Mouse (Mus musculus) neural tube, embryonic 13.5 days (tissue): Measurements from ENCODE around the gene Mrpl33. TPM values are rescaled to one million over a fixed set of nuclear protein-coding genes. Genes with fewer than 3 reads are reported as not detected.

Experiments
- ATAC-seq: fragments of 200-750 bp; cut with Nextera tagmentation; 2 replicates; pipeline ENCODE4 v1.8.0; 2017; ENCODE audit warnings: low read depth, mild to moderate bottlenecking, moderate TSS enrichment, moderate library complexity
- H3K27ac ChIP-seq: fragments of 300-500 bp; sonication (generic); replicated peaks from 2 replicates; pipeline ENCODE4 v1.5.1; 2015; ENCODE audit warnings: moderate library complexity, mild to moderate bottlenecking, inconsistent platforms
- H3K27me3 ChIP-seq: fragments of 300-500 bp; sonication (generic); 2 replicates; pipeline ENCODE4 v1.6.1; 2015; ENCODE audit warnings: mild to moderate bottlenecking, inconsistent platforms
- H3K36me3 ChIP-seq: fragments of 300-500 bp; sonication (generic); 2 replicates; pipeline ENCODE4 v1.6.1; 2015; ENCODE audit warnings: mild to moderate bottlenecking, inconsistent platforms
- H3K4me1 ChIP-seq: fragments of 300-500 bp; sonication (generic); replicated peaks from 2 replicates; pipeline ENCODE4 v1.6.1; 2015; ENCODE audit warnings: inconsistent platforms
- H3K4me2 ChIP-seq: fragments of 300-500 bp; sonication (generic); 2 replicates; pipeline ENCODE4 v1.6.1; 2015; ENCODE audit warnings: inconsistent platforms, mild to moderate bottlenecking, moderate library complexity
- H3K4me3 ChIP-seq: fragments of 300-500 bp; sonication (generic); 2 replicates; pipeline ENCODE4 v1.5.1; 2015; ENCODE audit warnings: mild to moderate bottlenecking, inconsistent platforms
- H3K9ac ChIP-seq: fragments of 300-500 bp; sonication (generic); 2 replicates; pipeline ENCODE4 v1.6.1; 2015; ENCODE audit warnings: moderate library complexity, mild to moderate bottlenecking, inconsistent platforms
- H3K9me3 ChIP-seq: fragments of 300-500 bp; sonication (generic); 2 replicates; pipeline ENCODE4 v1.6.1; 2016; ENCODE audit warnings: inconsistent platforms
- WGBS: fragments of 180-500 bp; shearing (Covaris S2); methylation state at CpG from one replicate; pipeline ENCODE4 v1.1.7; 2015; 5-methylcytosine and 5-hydroxymethylcytosine counted together
- polyA plus RNA-seq: library from polyadenylated mRNA; unstranded; fragments of >200 nt; fragmentation: Nextera tagmentation; extraction: Ambion mirVana; gene quantifications from 2 replicates; pipeline ENCODE4 v1.2.1, GENCODE M21; 2015

Gene Mrpl33
- polyA plus RNA-seq, 1 experiment from 2014 or later, result 201 TPM

DNA sequence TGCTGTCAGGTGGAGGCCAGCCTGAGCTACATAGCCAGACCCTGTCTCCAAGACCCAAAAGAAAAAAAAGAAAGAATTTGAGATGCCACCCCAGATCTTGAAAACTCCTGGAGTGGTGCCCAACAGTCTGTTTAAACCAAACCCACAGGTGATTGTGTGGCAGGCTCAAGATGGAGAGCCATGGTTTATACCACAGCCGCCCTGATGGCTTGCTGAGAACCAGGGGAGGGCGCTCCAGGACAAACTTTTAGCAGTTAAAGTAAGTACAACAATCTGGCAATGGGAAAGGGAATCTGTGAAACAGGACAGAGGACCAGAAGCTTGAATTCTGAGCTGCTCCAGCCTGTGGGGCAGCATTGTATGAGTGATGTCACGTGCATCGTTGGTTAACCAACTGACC, 1.8 kb downstream of the Mrpl33 start:
- WGBS, result 63% methylated on average over 4 of the region's 4 CpGs
- ATAC-seq, result no peak
- Histone ChIP-seq H3K4me2 (no peak overlapping the region), H3K36me3 (no peaks in the 10 kb centered on the region), H3K4me3 (no peak overlapping the region), H3K9ac (no peak overlapping the region), H3K9me3 (no peaks in the 10 kb centered on the region), H3K27ac (no peak overlapping the region), H3K27me3 (peaks cover 10% of the 10 kb centered on the region; the same call in 1 of the 2 replicates), H3K4me1 (peaks cover 14% of the 10 kb centered on the region; the same call in 1 of the 2 replicates)

DNA sequence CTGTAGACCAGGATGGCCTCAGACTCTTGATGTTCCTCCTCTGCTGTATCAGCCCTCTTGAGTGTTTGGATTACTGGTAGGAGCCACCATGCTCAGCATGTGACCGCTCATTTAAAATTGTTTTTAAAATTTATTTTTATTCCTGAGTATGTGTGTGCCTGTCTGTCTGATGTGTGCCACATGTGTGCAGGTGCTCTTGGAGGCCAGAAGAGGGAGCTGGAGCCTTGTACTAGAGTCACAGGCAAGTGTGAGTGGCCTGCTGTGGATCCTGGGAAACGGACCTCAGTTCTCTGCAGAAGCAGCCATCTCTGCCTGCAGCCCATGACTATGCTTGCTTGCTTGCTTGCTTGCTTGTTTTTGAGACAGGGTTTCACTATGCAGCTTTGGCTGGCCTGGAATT, 2.4 kb downstream of the Mrpl33 start:
- ATAC-seq, result no peak
- H3K27me3 ChIP-seq, result peaks cover 10% of the 10 kb centered on the region; the same call in 1 of the 2 replicates
- 87% methylated on average over 2 of the region's 2 CpGs for WGBS

DNA sequence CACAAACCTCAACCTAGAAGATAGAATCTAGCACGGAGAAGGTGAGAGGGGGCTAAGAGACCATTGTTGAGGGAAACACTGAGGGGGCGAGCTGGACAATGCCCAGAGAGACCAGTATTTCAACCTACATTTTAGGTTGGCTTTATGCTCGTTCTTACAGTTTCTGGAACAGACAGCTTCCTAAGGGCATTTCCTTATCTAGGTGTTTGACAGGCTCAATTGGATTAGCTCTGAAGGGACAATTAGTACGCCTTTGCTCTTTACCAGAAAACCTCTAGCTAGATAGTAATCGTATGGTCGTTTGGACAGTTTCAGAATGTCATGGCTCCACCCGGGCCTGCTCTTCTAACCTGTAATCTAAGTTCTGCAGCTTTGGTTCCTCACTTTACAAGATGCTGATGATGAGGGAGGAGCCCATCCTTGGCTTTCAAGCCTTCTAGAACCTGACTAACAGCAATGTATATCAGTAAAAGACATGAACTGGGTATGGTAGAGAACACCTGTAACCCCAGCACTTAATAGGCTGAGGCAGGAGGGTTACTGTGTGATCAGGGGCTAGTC, 4.5 kb downstream of the Mrpl33 start:
- no peaks in the 10 kb centered on the region for H3K9me3 ChIP-seq
- H3K4me1 ChIP-seq, result peaks cover 9% of the 10 kb centered on the region; the same call in 1 of the 2 replicates
- no peak overlapping the region for H3K9ac ChIP-seq
- ATAC-seq, result no peak
- H3K4me2 ChIP-seq, result no peak overlapping the region
- no peak overlapping the region for H3K4me3 ChIP-seq
- 0 out of 2 replicates have a peak, but pooled peaks cover 10% of the 10 kb centered on the region for H3K27me3 ChIP-seq
- H3K27ac ChIP-seq, result no peak overlapping the region
- 91% methylated on average over 7 of the region's 7 CpGs for WGBS
- no peaks in the 10 kb centered on the region for H3K36me3 ChIP-seq

More for the DNA sequence above, 2.4 kb downstream of the Mrpl33 start:
- Histone ChIP-seq H3K4me1 (peaks cover 14% of the 10 kb centered on the region; the same call in 1 of the 2 replicates), H3K9me3 (no peaks in the 10 kb centered on the region), H3K4me3 (no peak overlapping the region), H3K9ac (no peak overlapping the region), H3K4me2 (no peak overlapping the region), H3K27ac (no peak overlapping the region), H3K36me3 (no peaks in the 10 kb centered on the region)

DNA sequence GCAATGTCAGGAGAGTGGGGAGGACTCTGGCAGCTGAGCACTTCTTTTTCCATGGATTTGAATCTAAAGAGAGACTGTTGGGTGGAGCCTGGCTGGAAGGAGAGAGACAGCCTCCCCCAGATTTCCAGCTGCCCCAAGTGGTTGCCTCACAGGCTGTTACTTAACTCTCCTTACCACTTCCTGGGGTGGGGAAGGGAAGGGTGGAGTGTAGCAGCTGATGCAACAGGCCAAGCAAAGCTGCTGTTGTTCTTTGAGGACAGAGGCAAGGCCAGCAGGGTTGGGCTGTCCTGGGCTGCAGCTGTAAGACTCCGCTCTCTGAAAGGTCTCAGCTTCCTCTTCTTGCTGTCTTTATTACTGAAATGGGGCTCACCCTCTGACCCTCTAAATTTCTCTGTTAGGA, 5.6 kb downstream of the Mrpl33 start:
- 80% methylated on average over 1 of the region's 1 CpGs for WGBS
- Histone ChIP-seq H3K9me3 (no peaks in the 10 kb centered on the region), H3K4me1 (no peaks in the 10 kb centered on the region), H3K36me3 (no peaks in the 10 kb centered on the region), H3K27me3 (0 out of 2 replicates have a peak, but pooled peaks cover 7% of the 10 kb centered on the region), H3K9ac (no peak overlapping the region), H3K4me2 (no peak overlapping the region), H3K27ac (no peak overlapping the region), H3K4me3 (no peak overlapping the region)
- no peak for ATAC-seq

DNA sequence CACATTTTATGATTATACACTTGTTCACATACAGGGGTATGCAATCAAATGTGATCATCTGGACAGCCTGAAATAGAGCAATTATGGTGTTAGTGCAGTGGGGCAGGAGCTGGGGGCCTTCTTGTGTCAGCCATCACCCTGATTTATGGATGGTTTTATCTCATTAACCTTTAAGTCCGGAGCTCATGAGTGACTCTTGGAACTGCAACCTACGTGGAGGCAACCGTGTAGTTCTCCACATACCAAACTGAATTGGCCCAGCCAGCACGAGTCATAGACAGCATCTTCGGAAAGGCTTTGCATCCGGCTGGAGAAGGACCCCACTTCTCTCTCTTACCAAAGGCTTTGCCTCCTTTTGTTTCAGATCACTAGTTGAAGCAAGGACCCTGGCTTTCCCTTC, 7.0 kb downstream of the Mrpl33 start:
- Histone ChIP-seq H3K4me1 (no peaks in the 10 kb centered on the region), H3K4me3 (no peak overlapping the region), H3K9me3 (no peaks in the 10 kb centered on the region), H3K27me3 (no peaks in the 10 kb centered on the region), H3K9ac (no peak overlapping the region), H3K4me2 (no peak overlapping the region), H3K36me3 (no peaks in the 10 kb centered on the region), H3K27ac (no peak overlapping the region)
- 77% methylated on average over 6 of the region's 6 CpGs for WGBS
- no peak for ATAC-seq

DNA sequence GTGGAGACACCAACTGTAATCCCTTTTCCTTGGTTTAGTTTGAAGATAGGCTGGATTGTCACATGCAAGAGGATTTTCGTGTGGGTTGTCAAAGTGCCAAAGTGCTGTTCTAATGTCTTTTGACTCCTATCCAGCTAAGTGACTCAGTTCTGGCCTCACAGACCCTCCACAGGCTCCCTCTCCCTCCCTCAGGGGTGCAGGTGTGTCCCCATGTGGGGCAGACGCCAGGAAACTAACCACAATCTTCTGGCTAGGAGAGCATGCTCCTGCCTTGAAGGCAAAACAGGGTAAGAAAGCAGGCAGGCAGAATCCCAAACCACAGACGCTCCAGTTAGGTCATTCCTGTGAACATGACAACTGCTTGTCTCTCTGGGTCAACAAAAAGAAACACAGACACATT, 9.4 kb downstream of the Mrpl33 start:
- no peaks in the 10 kb centered on the region for H3K36me3 ChIP-seq
- H3K4me3 ChIP-seq, result no peak overlapping the region
- H3K27me3 ChIP-seq, result no peaks in the 10 kb centered on the region
- no peaks in the 10 kb centered on the region for H3K4me1 ChIP-seq
- H3K4me2 ChIP-seq, result no peak overlapping the region
- WGBS, result 56% methylated on average over 3 of the region's 3 CpGs
- no peak overlapping the region for H3K9ac ChIP-seq
- no peak overlapping the region for H3K27ac ChIP-seq
- no peaks in the 10 kb centered on the region for H3K9me3 ChIP-seq
- ATAC-seq, result no peak

DNA sequence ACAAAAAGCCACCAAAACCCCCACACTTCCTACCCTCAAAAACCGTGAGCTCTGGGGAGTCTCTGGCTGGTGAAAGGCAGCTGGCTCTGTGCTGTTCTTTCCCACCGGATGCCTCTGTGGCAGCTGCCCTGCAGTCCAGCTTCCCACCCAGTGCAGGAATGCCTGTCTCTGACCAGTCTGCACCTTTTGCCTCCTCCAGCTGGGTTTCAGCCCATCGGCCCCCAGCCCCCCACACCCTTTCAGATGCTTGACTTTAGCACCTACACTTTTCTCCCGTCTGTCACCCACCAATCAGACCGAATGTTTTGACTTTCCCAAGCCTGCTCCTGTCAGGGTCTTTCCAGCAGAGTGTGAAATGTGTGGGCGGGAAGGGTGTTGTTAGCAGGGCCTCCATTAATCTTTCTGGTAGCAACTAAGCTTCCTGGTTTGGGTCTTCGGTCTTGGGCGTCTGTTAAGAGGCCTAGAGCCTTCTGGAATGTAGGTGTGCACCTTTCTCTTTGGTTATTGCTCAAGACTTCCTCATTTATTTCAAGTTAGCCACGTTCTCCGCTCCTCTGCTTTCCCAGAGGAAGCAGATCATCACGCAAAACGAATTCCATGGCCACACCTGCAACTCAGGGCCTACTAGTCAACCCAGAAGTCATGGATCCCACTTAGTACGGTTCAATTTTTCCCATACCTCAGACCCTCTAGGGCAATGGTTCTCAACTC, 13.8 kb downstream of the Mrpl33 start:
- Histone ChIP-seq H3K4me3 (no peak overlapping the region), H3K27me3 (no peaks in the 10 kb centered on the region), H3K27ac (no peak overlapping the region), H3K4me2 (no peak overlapping the region), H3K36me3 (no peaks in the 10 kb centered on the region), H3K9me3 (no peaks in the 10 kb centered on the region), H3K9ac (no peak overlapping the region), H3K4me1 (peaks cover 14% of the 10 kb centered on the region)
- ATAC-seq, result no peak
- 77% methylated on average over 13 of the region's 13 CpGs for WGBS

DNA sequence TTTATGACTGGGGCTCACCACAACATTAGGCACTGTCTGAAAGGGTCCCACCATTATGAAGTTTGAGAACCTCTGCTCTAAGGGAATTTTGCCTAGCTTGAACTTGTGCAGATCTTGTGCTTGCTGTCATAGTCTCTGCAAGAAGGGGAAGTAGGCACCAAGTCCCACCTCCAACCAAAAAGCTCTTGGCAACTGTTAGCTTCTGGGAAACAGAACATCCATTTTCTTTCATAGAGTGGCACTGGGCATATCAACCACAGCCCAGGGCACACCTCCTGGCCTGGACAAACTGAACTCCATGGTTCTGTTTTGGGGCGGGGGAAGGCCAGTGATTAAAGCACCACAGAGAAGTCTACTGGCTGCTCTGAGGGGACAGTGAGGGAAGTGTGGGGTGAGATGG, 14.5 kb downstream of the Mrpl33 start:
- H3K4me3 ChIP-seq, result no peak overlapping the region
- H3K27ac ChIP-seq, result no peak overlapping the region
- WGBS, result 94% methylated on average over 1 of the region's 1 CpGs
- no peak overlapping the region for H3K9ac ChIP-seq
- peaks cover 15% of the 10 kb centered on the region for H3K4me1 ChIP-seq
- no peaks in the 10 kb centered on the region for H3K9me3 ChIP-seq
- H3K36me3 ChIP-seq, result 0 out of 2 replicates have a peak, but pooled peaks cover 4% of the 10 kb centered on the region
- H3K4me2 ChIP-seq, result no peak overlapping the region
- H3K27me3 ChIP-seq, result no peaks in the 10 kb centered on the region
- ATAC-seq, result no peak

DNA sequence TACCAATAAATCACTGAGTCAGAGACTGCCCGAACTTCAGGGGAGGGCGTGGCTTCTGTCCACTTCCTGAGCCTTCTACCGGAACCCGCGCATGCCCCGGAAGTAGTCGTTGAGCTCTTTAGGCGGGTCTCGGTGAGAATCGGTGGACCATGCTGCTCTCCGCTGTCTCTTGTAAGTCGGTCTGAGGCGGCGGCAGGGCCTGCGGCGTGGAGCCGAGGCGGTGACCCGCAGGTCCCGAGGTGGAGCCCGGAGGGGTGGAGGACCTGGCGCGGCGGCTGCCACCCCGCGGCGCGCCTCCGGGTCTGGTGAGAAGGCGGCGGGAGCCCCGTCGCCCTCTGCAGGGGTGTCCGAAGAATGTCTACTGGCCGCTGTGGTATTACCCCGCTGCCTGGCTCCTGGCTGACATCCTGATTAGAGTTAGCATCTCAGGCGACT, 17.1 kb downstream of the Mrpl33 start:
- WGBS, result under 1% methylated on average over 37 of the region's 37 CpGs

DNA sequence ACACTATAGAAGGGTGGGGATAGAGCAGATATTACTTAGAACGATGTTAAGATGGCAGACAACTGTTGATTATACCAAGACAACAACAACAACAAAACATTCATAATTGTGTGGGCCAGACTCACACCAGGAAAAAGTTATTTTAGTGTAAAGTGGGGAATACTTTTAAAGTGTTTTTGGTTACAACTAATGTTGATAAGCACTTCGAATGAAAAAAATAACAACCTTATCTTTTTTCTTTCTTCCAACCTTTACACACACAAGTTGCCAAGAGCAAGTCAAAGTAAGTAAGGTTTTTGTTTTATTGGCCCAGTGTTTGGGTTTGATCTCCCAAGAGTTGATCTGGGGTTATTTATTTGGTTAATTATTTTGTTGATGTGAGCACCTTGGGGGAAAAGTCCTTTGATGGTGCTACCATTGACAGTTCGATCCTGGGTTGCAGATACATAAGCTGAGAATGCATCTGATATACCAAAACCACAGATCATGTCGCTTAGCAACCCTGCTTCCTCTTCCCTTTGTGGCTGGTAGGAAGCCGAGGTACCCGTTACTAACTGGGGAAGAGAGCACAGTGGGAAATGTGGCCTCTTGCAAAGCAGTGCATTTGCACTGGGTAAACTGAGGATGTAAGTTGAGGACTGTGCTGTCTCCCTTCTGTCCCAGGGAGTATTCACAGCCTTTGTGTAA, 17.7 kb downstream of the Mrpl33 start:
- H3K9me3 ChIP-seq, result no peaks in the 10 kb centered on the region
- H3K4me3 ChIP-seq, result peak overlapping the region; percentile 79
- 45% methylated on average over 6 of the region's 6 CpGs for WGBS
- H3K36me3 ChIP-seq, result peaks cover 31% of the 10 kb centered on the region
- H3K9ac ChIP-seq, result peak overlapping the region; percentile 79
- H3K4me2 ChIP-seq, result peak overlapping the region; percentile 67
- H3K27me3 ChIP-seq, result no peaks in the 10 kb centered on the region
- ATAC-seq, result no peak
- no peak overlapping the region; the same call in 1 of the 2 replicates for H3K27ac ChIP-seq
- H3K4me1 ChIP-seq, result peaks cover 15% of the 10 kb centered on the region

More for the DNA sequence above, 17.1 kb downstream of the Mrpl33 start:
- Histone ChIP-seq H3K4me3 (peak overlapping the region; percentile 79), H3K27ac (peak overlapping the region; percentile 88), H3K36me3 (peaks cover 25% of the 10 kb centered on the region), H3K9me3 (no peaks in the 10 kb centered on the region), H3K9ac (peak overlapping the region; percentile 79), H3K4me1 (peaks cover 15% of the 10 kb centered on the region), H3K4me2 (peak overlapping the region; percentile 67), H3K27me3 (no peaks in the 10 kb centered on the region)
- ATAC-seq, result peak; percentile 97

DNA sequence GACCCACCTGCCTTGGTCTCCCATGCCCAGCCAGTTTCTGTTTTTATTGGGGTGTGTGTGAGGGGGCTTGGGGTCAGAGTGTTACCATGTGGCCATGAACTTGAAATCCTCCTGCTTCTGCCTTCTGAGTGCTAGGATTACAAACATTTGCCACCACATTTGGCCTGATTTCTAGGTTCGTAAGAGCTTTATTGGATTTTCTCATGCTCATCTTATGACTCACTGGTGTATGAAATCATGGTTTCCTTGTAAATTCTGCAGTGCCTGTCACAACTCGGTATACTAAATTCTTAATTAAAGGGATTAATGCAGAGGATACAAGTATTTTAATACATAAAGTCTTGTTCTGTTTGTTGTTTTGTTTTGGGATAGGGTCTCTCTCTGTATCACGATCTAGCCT, 23.6 kb downstream of the Mrpl33 start:
- Histone ChIP-seq H3K27ac (no peak overlapping the region), H3K9ac (no peak overlapping the region), H3K4me3 (no peak overlapping the region), H3K27me3 (no peaks in the 10 kb centered on the region), H3K4me2 (no peak overlapping the region), H3K4me1 (peaks cover 3% of the 10 kb centered on the region), H3K9me3 (no peaks in the 10 kb centered on the region), H3K36me3 (peaks cover 61% of the 10 kb centered on the region)
- WGBS, result 94% methylated on average over 3 of the region's 3 CpGs
- no peak for ATAC-seq

DNA sequence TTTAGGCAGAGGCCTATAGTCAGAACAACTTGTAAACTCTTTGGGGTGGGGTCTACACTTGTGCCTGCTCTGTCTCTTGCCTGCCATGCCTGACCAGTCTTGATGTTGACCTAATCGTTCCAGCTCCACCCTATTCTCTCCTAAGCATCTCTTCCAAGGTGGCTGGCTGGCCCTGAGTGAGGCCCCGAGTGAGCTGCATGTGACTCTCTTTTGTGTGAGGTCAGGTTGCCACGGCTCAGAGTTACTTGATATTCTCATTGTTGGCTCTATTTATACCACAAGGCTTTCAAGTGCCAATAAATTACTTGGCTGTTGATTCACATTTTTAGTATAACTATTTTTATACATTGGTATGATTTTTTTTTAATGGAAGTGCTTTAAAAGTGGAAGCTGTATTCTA, 30.4 kb downstream of the Mrpl33 start:
- Histone ChIP-seq H3K4me2 (no peak overlapping the region), H3K27ac (no peak overlapping the region), H3K9ac (no peak overlapping the region), H3K36me3 (peaks cover 15% of the 10 kb centered on the region), H3K27me3 (no peaks in the 10 kb centered on the region), H3K9me3 (no peaks in the 10 kb centered on the region), H3K4me3 (no peak overlapping the region), H3K4me1 (0 out of 2 replicates have a peak, but pooled peaks cover 8% of the 10 kb centered on the region)
- WGBS, result 35% methylated on average over 3 of the region's 3 CpGs
- ATAC-seq, result no peak
